Mouse (Mus musculus) bone marrow macrophage, adult 2 months (primary cell): ENCODE data around the gene Dcbld2.

ENCODE experiments used
- CTCF ChIP-seq: IDR thresholded peaks from 2 replicates; pipeline ENCODE4 v1.5.1; 2012; ENCODE audit warnings: low read depth, mild to moderate bottlenecking, low read length, moderate library complexity
- POLR2A ChIP-seq: IDR thresholded peaks from 2 replicates; pipeline ENCODE4 v1.6.1; 2012; ENCODE audit warnings: mild to moderate bottlenecking, low read depth, low read length, borderline replicate concordance

DNA sequence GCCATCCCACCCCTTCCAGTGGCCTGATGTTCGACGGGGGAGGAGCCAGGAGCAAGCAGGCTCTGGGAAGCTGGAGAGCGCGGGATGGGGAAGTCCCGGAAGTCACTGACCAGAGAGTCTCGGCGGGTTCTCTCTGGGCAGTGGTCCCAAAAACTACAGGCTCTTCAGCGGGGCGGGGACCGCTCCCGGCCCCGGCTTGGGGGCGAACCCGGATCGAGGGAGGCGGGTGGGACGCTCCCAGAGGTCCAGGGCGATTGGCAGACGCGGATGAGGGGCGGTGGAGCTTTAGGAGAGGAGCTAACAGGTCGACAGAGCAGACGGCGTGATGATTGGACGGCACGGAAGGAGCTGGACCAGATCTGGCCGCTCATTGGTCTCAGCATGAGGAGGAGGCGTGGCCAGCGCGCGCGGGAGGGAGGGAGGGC is at the start of gene Dcbld2:
- no peak for TF ChIP-seq CTCF
- TF ChIP-seq POLR2A, result no peak
